Mouse (Mus musculus) ES-E14 (cell line): Measurements from ENCODE around the gene Sf3b2.

Experiments
- CHD2 ChIP-seq: IDR thresholded peaks from 2 replicates; pipeline ENCODE4 v1.6.1; 2014; ENCODE audit warnings: mild to moderate bottlenecking, low read depth, low read length, inconsistent platforms
- HCFC1 ChIP-seq: IDR thresholded peaks from 2 replicates; pipeline ENCODE4 v1.6.1; 2012; ENCODE audit warnings: low read length, inconsistent platforms, borderline replicate concordance; ENCODE audit not compliant: insufficient read depth
- MAFK ChIP-seq: IDR thresholded peaks from 2 replicates; pipeline ENCODE4 v1.6.1; 2014; ENCODE audit warnings: mild to moderate bottlenecking, low read depth, low read length, inconsistent platforms; ENCODE audit not compliant: insufficient read depth
- ZC3H11A ChIP-seq: IDR thresholded peaks from 2 replicates; pipeline ENCODE4 v1.6.1; 2012; ENCODE audit warnings: low read depth, mild to moderate bottlenecking, inconsistent platforms, low read length, borderline replicate concordance
- ZNF384 ChIP-seq: IDR thresholded peaks from 2 replicates; pipeline ENCODE4 v1.6.1; 2012; ENCODE audit warnings: low read depth, low read length, inconsistent platforms

DNA sequence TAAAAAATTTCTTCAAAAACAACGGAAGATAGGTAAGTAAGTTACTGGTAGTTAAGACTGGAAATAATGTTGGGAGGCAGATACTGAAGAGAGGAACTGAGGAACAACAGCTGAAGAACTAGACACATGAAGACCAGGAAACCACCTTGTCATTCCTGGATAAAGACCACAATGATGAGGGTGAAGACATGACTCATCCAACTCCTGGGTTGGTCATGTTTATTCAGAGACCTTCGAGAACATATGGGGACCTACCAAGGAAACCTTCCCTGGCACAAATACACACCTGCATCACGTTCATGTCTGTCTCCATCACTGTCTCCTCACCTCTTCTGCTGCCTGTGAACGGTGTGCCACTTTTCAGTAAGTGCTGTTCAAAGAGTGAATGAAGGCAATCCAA, 71.2 kb downstream of the Sf3b2 start:
- no peak for TF ChIP-seq HCFC1
- TF ChIP-seq MAFK: no peak
- no peak for TF ChIP-seq ZNF384
- no peak for TF ChIP-seq ZC3H11A
- TF ChIP-seq CHD2: no peak
